Mouse (Mus musculus) 3134 (cell line): ENCODE measurements around the gene Agtpbp1.

Experiments
- DNase-seq: peaks from one replicate; pipeline ENCODE4 v3.0.0-alpha.2; 2011; ENCODE audit warnings: low spot score; ENCODE audit not compliant: insufficient read length; ENCODE audit errors: extremely low read depth

The Agtpbp1 gene

GRCm38 (mm10) chr13:59536631-59537030, 48.4 kb downstream of the Agtpbp1 start:
- DNase-seq, result no peak

- DNase-seq, result no peak
These were observed 49.3 kb downstream of the Agtpbp1 start for GRCm38 (mm10) chr13:59535746-59536145.

GRCm38 (mm10) chr13:59534301-59534700, 50.7 kb downstream of the Agtpbp1 start:
- no peak for DNase-seq

- no peak for DNase-seq
These were observed 51.7 kb downstream of the Agtpbp1 start for GRCm38 (mm10) chr13:59533331-59533730.

- DNase-seq, result no peak
These were observed 53.8 kb downstream of the Agtpbp1 start for GRCm38 (mm10) chr13:59531203-59531602.

GRCm38 (mm10) chr13:59530491-59530890, 54.5 kb downstream of the Agtpbp1 start:
- DNase-seq, result no peak

- DNase-seq, result no peak
These were observed 63.6 kb downstream of the Agtpbp1 start for GRCm38 (mm10) chr13:59521271-59522064.

GRCm38 (mm10) chr13:59520834-59521233, 64.2 kb downstream of the Agtpbp1 start:
- DNase-seq, result no peak

GRCm38 (mm10) chr13:59519479-59519878, 65.5 kb downstream of the Agtpbp1 start:
- DNase-seq, result no peak

GRCm38 (mm10) chr13:59518016-59518415, 67.0 kb downstream of the Agtpbp1 start:
- DNase-seq, result no peak

- peak; percentile 12 for DNase-seq
These were observed 70.0 kb downstream of the Agtpbp1 start for GRCm38 (mm10) chr13:59515074-59515473.

GRCm38 (mm10) chr13:59509644-59510366, 75.2 kb downstream of the Agtpbp1 start:
- DNase-seq, result no peak

- no peak for DNase-seq
These were observed 76.4 kb downstream of the Agtpbp1 start for GRCm38 (mm10) chr13:59508584-59508983.

GRCm38 (mm10) chr13:59506450-59506849, 78.6 kb downstream of the Agtpbp1 start:
- no peak for DNase-seq

- no peak for DNase-seq
These were observed 79.2 kb downstream of the Agtpbp1 start for GRCm38 (mm10) chr13:59505867-59506266.

- DNase-seq, result no peak
These were observed 81.4 kb downstream of the Agtpbp1 start for GRCm38 (mm10) chr13:59503581-59503980.

GRCm38 (mm10) chr13:59499831-59500230, 85.2 kb downstream of the Agtpbp1 start:
- DNase-seq, result no peak

- no peak for DNase-seq
These were observed 85.7 kb downstream of the Agtpbp1 start for GRCm38 (mm10) chr13:59499374-59499773.

GRCm38 (mm10) chr13:59498191-59498590, 86.8 kb downstream of the Agtpbp1 start:
- no peak for DNase-seq

- no peak for DNase-seq
These were observed 89.2 kb downstream of the Agtpbp1 start for GRCm38 (mm10) chr13:59495839-59496238.

GRCm38 (mm10) chr13:59494619-59495262, 90.3 kb downstream of the Agtpbp1 start:
- DNase-seq, result no peak
